Mouse (Mus musculus): Measurements from ENCODE around the gene Epas1.

DNA sequence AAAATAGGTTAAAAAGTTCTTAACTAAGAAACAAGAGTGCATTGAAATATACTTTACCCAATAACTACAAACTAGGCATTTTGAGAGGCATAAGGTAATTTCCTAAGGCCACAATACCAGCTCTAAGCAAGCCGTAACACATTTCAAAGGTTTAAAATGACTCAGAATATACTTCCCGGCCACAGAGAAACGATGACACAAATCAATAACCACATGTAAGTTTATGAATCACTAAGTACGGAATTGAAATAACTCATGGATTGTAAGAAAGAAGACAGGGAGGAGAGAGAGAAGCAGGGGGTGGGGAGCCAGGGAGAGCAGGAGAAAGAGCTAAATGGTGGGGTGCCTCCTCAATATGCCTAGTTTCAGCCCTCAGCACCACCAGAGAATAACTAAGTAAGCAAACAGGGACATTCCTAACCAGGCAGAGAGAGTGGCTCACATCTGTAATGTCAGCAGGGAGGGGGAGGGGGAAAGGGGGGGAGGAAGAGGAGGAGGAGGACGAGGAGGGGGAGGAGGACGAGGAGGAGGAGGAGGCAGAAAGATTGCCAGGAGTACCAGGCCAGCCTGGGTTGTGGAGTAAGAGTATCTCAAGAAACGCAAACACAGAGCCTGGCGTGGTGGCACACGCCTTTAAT, 97.3 kb downstream of the Epas1 start:
- TF ChIP-seq POLR2A (IDR thresholded peaks at IDR 0.05; ENCODE audit: insufficient read depth, low read length), result no peak
- TF ChIP-seq CTCF (IDR thresholded peaks at IDR 0.05; ENCODE audit: low read depth, low read length), result no peak

All from ES-Bruce4 (cell line).